Mouse (Mus musculus) ES-E14 (cell line): Measurements from ENCODE around the gene Cep85l.

ENCODE experiments used
- CHD2 ChIP-seq: IDR thresholded peaks from 2 replicates; pipeline ENCODE4 v1.6.1; 2014; ENCODE audit warnings: mild to moderate bottlenecking, low read depth, low read length, inconsistent platforms
- HCFC1 ChIP-seq: IDR thresholded peaks from 2 replicates; pipeline ENCODE4 v1.6.1; 2012; ENCODE audit warnings: low read length, inconsistent platforms, borderline replicate concordance; ENCODE audit not compliant: insufficient read depth
- MAFK ChIP-seq: IDR thresholded peaks from 2 replicates; pipeline ENCODE4 v1.6.1; 2014; ENCODE audit warnings: mild to moderate bottlenecking, low read depth, low read length, inconsistent platforms; ENCODE audit not compliant: insufficient read depth
- ZC3H11A ChIP-seq: IDR thresholded peaks from 2 replicates; pipeline ENCODE4 v1.6.1; 2012; ENCODE audit warnings: low read depth, mild to moderate bottlenecking, inconsistent platforms, low read length, borderline replicate concordance
- ZNF384 ChIP-seq: IDR thresholded peaks from 2 replicates; pipeline ENCODE4 v1.6.1; 2012; ENCODE audit warnings: low read depth, low read length, inconsistent platforms

- TF ChIP-seq ZNF384 (no peak), HCFC1 (no peak), CHD2 (no peak), ZC3H11A (no peak), MAFK (no peak)
Measured at GRCm38 (mm10) chr10:53335266-53335665, 44.5 kb downstream of the Cep85l start.
